Mouse (Mus musculus): ENCODE data around the gene Efcab2.

The Efcab2 gene

DNA sequence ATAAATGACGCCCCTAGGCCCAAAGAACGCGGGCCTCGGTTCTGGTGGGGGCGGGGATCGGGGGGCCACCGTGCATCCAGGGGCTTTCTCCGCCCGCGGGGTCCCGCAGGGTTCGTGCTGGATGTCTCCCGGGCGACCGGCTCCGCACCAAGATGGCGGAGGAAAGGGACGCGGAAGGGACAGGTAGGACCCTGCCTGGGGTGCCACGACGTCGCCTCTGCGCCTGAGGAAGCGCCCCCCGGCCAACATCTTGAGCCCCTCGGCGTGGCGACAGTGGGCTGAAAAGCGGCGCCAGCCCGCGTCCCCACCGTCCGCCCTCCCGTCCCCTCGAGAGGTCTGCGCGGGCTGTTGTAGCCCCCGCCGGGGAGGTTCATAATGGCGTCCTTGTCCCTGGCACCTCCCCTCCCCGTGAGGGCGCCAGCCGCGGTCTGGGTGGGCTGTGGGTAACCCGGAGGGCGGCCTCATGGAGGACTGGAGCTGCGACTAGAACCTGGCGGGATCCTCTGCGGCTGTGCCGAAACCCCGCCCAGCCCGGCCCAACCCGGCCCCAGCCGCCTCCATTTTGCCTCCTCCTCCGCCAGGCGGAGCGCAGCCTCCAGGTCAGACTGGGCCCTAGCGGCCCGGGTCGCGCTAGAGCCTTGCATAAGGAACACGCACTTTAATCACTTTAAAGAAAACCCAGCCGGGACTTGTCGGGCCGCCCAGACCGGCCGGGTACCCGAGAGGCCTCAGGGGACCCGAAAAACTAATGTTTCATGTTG is at the start of gene Efcab2:
Efcab2 (plus strand) TSS at position 135 of the 761 bp plus-strand sequence.
- DNase-seq (ENCODE audit: low spot score): peak; percentile 83

DNA sequence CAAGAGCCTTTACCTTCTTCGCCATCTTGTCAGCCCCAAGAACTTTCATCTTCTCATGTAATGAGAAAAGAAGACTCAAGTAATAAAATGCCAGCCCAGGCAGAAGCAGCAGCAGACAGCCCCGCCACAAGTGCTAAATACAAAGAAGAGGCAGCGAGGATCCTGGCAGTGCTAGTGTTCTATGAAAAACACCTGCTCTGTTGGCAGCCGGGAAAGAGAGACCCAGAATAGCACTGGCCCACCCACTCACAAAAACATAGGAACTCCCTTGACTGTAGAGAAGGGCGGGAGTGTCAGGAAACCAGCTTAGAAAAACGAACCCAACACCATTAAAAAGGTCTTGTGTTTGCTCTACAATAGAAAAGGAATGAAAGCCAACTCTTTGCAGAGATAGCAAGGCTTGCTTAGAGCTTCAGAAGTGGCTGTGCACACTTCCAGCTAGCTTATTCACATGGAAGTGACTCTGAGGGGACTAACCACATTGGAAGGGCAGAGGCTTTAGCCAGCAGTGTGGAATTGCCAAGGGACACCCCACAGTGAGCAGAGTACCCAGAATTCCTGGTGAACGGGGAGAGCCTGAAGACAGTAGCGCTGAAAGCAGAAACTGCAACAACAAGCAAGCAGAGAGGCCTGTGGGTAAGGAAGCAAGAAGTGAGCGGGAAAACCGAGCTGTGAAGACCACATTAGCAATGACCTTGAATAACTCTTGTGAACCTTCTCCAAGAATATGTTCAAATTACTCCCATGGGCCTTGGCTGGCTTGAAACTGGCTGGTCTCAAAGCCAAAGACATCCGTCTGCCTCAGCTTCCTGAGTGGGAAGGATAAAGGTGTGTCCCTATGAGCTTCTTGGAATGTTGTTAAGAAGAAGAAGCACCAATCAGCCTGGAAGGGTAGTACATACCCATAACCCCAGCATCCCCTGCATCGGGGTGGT is 47.8 kb upstream of the Efcab2 start:
- no peak for DNase-seq (ENCODE audit: low spot score)

DNA sequence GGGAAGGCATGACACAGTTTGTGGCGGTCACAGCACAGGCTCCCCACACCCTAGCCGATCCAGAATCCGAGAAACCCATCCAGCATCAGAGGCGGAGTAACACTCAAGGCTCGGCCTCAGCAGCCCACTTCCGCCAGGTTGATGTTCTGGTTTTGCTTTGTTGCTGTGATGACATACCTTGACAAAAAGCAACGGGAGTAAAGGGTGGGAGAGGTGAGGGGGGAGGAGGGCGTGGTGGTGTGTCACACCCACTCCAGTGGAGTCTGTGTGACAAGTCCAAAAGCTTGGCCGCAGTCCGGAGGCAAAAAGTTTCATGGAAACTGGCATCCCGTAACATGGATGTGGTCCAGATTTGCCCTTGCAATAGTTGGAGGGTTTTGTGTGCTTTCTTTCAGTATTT is 45.6 kb upstream of the Efcab2 start:
- DNase-seq (ENCODE audit: low spot score): no peak

DNA sequence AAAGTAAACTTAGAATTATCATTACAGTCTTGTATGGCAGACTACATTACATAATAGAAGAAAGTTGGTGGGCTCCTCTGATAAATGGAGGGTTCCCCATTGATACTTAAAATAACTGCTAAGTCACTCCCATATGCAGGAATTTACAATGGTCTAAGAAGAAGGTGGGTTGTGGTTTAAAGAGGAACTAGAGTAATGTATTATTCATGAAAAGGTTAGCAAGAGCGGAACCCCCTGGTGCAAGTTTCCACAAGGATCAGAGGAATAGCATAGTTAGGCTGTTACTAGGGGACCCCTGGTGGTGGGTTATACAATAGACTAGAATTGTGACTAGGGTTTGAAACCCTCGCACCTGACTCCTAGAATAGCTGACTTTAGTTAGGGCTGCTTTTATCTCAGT is 45.2 kb upstream of the Efcab2 start:
- no peak for DNase-seq (ENCODE audit: low spot score)

DNA sequence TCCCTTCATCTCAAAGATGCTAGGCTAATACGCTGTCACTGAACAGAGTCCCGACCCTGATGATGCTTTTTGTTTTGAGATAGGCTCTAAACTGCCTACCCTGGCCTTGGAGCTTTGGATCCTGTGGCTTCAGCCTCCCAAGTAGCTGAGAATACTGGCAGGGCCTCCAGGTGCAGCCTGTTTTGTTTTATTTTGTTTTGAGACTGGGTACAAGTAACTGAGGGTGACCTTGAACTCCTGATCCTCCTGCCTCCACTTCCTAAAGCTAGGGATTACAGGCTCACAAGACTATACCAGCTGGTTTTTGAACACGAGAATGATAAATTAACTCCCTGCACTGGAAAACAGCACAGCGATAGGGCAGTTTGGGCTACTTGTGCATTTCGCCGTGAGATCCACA is 40.7 kb upstream of the Efcab2 start:
- no peak for DNase-seq (ENCODE audit: low spot score)

DNA sequence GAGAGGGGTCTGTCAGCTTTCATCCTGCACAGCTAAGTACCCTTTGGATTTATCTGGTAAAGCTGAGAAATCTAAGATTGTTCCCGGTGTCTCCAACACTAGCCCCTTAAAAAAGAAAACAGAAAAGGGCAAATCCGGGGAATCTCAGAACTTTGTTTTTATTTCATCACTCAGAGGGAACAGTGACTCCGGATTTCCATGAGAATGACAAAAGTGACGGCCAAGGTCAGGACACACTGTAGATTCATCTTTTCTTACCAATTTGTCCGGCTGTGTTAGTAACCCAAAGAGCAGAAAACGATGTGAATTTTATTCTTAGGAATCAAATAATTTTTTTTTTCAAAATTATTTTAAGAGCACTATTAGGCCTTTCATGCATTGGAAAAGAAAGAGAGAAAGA is 37.8 kb upstream of the Efcab2 start:
- DNase-seq (ENCODE audit: low spot score): no peak

DNA sequence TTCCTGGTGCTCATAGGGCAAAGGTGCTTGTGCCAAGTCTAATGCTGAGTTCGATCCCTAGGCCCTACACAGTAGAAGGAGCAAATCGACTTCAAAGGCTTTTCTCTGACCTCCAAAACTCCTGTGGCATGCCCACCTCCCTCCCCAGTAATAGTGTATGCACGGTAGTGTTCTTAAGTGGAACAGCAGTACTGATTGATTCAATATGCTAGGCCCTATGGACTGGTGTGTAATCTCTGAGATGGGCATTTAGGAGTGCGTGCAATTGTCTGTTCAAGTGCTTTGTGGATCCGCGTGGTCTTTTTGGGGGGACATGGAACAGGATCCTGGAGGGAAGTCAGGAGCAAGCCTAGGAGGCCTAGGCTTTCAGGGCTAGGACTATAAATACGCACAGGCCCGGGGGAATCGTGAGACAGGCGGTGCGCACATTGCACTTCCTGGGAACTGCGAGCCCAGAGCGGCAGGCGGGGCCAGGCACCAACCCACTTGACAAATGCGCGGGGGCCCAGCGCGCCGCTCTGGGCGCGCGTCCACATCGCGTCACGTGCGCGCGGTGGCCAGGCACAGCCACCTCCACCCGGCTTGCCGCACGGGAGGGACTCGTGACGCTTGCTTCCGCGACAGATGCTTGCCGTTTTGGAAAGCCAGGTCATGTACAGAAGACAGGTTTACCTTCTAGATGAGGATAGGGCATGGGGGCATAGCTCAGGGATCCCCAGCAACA is 37.2 kb upstream of the Efcab2 start:
- peak; percentile 82 for DNase-seq (ENCODE audit: low spot score)

DNA sequence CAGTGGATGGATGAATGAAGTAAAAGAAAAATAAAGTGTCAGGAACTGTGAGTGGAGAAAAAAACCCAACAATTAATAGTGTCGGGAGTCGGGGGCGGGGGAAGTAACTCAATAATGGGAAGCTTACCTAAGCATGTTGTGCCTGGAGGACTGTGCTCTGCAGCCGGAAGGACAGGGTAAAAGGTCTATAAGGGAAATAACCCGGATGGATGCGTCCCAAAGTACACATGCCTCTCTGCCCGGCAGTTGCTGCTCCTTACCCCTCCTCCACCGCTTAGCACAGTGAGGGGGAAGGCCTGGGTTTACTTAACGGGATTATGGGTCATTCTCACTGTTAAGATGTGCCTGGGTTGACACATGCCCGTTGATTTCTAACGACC is 36.6 kb upstream of the Efcab2 start:
- peak; percentile 33 for DNase-seq (ENCODE audit: low spot score)

DNA sequence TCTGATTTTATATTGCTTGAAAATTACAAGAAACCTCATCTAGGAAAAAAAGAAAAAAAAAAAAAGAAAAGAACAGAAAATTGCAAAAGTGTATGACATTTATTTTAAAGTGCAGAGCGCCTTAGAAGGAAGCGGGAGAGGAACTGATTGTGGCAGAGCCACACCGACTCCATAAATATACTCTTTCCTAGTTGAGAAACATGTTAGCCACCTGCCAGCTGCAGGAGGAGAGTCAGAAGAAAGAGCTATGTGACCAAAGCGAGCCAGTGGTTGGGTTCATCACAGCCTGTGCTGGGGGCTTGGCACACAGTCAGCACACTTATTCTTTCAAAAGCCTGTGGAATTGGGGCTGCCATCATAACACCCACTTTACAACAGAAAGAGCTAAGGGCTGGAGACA is 33.2 kb upstream of the Efcab2 start:
- no peak for DNase-seq (ENCODE audit: low spot score)

DNA sequence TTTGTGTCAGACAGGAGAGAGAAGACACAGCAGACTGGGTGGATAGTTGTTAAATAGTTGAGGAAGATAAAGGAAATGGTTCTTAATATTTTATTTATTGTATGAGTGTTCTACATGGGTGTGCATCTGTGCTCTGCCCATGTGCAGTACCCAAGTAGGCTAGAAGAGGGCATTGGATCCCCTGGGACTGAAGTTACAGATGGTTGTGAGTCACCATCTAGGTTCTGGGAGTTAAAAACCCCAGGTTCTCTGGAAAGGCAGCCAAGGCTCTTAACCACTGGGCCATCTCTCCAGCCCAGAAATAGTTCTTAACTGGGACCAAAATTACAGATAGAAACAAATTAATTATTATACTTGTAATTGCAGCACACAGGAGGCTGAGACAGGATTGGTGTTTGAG is 30.5 kb upstream of the Efcab2 start:
- DNase-seq (ENCODE audit: low spot score): no peak

DNA sequence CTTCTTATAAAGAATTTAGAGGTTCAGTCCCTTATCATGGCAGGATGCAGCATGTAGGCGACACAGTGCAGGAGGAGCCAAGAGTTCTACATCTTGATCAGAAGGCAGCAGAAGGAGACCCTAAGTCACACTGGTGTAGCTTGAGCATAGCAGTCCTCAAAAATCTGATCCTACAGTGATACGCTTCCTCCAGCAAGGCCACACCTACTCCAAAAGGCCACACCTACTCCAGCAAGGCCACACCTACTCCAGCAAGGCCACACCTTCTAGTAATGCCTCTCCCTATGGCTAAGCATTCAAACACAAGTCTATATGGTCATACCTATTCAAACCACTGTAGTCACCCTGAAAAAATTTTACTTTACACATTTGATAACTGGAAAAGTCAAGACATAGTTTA is 29.8 kb upstream of the Efcab2 start:
- no peak for DNase-seq (ENCODE audit: low spot score)

DNA sequence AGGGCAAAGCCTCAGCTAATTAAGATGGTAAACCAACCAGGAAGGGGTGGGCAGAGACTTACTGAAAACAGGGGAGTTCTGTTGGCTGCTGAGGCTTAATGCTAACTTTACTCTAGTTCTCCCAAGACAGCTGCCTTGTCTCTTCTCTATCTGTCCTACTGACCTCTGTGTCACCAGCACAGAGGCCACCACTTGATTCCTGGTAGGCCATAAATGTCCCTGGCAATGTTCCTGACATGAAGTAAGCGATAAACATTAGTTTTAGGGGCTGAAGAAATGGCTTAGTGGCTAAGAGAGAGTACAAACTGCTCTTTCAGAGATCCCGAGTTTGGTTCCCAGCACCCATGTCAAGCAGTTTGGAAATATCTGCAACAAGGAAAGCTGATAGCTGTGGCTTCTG is 29.0 kb upstream of the Efcab2 start:
- DNase-seq (ENCODE audit: low spot score): no peak

DNA sequence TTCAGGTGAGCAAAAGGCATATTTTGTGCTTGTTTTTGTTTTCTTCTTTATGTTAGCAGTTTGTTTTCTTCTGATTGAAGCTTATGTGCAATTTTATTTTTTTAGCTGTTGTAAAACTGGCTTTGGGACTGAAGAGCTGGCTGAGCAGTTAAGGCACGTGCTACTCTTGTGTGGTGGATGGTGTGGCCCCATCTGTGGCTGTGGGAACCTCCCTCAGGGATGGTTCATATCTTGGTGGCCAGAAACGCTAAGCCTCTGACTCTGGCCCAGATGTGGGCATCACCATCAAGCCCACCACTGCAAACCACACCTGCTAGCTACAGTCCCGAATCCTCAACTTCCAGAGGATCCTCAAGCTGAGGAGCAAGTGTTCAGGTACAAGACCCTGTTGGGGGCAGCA is 27.8 kb upstream of the Efcab2 start:
- DNase-seq (ENCODE audit: low spot score): no peak

DNA sequence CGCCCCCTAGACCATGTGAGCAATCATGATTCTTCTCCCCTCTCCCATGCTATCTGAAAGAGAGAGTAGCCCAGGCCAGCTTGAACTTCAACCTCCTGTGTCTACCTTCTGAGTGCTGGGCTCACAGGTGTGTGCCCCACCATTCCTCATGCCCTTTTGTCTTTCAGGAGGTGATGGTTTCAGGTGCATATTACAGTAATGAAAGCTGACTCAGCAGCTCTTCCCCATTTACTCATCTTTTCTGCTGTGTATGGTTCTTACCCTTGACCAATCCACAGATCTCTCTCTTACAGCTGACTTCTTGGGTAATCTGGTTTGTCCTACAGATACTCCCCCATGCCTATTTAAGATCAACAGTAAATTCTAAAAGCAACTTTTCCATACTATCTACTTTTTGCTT is 26.7 kb upstream of the Efcab2 start:
- DNase-seq (ENCODE audit: low spot score): no peak

DNA sequence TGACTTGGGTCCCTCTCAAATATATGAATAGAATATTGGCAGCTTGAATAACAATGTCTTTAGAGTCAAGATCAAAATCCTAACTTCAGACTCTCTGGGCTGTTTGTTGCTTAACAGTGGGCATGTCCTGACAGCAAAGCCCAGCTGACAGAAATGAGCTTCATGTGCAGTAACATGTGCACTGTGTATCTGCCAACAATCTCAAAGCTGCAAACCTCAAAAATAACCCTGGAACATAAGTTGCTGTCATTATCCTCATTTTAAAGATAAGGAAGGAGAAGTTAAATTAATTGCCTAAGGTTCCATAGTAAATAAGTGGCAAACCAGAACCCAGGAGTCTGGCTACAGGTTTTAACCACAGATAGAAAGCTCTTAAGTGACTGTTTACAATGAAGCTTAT is 23.7 kb upstream of the Efcab2 start:
- DNase-seq (ENCODE audit: low spot score): no peak

DNA sequence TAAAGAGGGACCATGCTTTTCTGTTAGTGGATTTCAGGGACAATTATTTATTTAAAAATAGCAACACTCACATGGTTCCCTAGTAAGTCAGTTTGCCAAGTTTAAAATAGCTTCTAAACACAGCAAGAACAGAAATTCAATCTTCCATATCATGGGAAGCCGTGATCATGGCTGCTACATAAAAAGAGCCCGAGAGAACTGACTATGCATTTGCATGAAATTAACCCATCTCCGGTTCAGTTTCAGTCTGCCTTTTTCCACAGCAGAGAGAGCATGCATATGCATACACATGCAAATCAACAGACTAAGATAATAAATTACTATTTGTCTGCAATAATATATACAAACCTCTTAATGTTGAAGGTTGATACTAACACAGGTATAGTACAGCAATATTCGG is 17.1 kb upstream of the Efcab2 start:
- DNase-seq (ENCODE audit: low spot score): no peak

DNA sequence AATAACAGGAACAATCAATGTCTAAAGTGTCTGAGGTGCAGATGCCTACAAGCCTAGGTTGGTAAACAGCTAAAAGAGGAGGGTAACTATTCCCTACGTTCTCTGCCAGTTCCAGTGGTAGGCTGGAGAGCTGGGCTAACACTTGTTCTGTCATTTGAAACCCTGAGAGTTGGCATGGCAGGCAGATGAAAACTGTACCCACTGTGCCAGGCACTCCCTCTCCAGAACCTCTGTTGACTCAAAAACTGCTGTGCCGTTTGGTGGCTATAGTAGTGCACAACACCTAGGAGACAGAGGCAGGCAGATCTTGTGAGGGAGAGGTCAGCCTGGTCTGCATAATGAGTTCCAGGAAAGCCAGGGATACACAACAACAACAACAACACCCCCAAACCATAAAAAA is 16.5 kb upstream of the Efcab2 start:
- DNase-seq (ENCODE audit: low spot score): no peak

DNA sequence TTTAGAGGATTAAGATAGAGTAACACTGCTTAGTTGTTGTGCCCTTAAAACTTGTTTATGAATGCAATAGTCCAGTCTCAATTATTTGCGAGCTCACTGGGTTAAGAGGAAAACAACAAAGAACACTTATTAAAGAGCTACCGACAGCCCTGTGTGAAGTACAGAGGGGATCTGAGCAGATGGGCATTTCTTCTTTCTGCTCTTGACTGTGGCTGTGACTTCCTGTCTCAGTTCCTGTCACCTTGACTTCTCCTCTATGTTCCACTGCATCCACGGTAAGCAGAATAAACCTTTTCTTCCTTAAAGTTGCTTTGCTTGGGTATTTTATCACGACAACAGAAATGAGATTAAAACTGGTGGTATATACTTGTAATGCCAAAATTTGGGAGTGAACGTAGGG is 12.9 kb upstream of the Efcab2 start:
- DNase-seq (ENCODE audit: low spot score): no peak

DNA sequence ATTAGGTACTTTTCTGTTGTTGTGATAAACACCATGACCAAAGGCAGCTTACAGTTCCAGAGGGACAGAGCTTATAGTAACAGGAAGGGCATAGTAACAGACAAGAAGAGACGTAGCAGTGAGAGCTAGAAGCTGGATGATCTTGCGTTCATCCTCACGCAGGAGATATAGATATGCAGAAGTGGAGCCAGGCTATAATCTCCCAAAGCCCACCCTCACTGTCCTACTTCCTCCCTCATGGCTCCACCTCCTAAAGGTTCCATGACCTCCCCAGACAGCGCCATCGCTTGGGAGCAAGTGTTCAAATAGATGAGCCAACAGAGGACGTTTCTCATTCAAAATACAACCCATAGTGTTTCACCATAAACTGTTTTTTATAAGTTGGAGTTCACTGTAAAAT is 10.8 kb upstream of the Efcab2 start:
- no peak for DNase-seq (ENCODE audit: low spot score)

DNA sequence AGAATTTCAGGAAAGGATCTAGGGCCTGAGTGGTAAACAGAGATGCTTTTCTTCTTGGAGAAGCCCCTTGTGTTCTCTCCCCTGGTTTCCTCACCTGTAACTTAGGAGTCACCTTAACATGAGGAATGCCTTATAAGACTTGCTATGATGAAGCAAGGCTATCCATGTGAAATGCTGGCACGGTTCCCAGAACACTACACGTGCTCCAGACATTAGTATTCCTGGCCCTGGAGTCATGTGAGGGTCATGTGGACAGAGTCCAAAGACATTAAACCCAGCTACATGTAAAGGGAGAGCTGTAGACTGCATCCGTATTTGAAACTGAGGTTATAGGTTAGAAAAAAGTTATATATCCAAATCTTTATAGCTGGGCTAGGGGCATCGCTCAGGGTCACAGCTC is 9.5 kb upstream of the Efcab2 start:
- DNase-seq (ENCODE audit: low spot score): no peak

DNA sequence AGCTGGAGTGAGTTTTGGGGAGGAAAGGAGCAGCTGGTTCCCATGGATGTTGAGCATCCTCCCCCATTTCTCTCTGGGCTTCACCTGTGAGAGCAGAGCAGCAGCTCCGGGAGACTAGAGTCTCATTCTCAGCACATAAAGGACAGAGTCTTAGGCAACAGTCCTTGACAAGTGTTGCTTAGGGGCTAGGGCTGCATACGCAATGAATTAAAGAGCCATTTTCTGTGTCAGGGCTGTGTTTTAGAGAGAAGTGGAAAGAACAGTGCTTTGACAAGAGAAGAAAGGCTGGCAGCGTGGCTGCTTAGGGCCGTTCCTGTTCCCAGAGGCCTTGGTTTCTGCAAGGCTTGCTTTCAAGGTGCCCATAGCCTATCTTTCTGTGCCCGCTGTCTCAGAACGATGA is 6.0 kb upstream of the Efcab2 start:
- DNase-seq (ENCODE audit: low spot score): no peak

DNA sequence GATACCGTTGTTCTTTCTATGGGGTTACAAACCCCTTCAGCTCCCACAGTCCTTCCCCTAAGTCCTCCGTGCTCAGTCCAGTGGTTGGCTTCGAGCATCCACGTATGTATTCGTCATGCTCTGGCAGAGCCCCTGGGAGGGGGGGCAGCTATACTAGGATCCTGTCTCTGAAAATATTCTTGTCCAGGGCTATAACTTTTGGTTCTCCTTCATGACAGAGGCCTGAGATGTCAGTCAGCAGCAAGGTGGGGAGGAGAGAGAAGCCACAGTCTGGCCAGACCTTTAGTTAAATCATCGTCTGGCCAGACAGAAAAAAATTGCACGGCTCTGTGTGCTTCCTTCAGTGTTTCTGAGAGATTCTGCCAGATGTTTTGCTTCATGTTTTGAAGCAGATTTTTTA is 5.2 kb upstream of the Efcab2 start:
- DNase-seq (ENCODE audit: low spot score): no peak

DNA sequence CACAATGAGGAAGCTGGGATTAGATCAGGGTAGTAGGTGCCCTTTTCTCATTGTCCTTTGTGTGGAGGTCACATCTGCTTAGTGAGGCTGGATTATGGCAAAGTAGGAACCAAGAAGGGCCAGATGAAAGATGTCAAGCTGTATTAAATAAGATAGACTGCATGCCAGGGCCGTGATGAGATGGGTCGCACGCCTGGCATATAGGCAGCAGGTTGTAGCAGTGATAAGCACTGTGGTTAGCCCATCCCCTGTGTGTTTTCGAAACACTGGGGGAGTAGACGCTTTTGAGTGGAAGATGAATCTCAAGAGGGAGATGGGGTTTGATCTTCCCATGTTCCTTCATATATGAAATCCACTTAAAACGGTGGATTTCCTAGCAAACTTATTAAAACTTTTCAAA is 3.9 kb upstream of the Efcab2 start:
- DNase-seq (ENCODE audit: low spot score): no peak

Measured in urinary bladder, postnatal 25 days (tissue).